Mouse (Mus musculus): ENCODE data around the gene Lin28a. TPM values are rescaled to one million over a fixed set of nuclear protein-coding genes. Genes with fewer than 3 reads are reported as not detected.

Lin28a gene
- total and polyA plus RNA-seq, 3 experiments = 0.01 TPM; not detected in 2

- Histone ChIP-seq H3K27me3 (ENCODE audit: control insufficient read depth in 1 of 2, insufficient read depth in 2 of 2, low read length in 2 of 2) (peaks cover 0 to 2% of the 10 kb centered on the region in 2 experiments; a peak in 1 of 4 replicates), H3K79me2 (ENCODE audit: control insufficient read depth, insufficient read depth, low read length, poor library complexity) (no peaks in the 10 kb centered on the region), H3K27ac (ENCODE audit: control insufficient read depth, low read depth, low read length) (no peak overlapping the region), H3K36me3 (ENCODE audit: control insufficient read depth in 1 of 2, insufficient read depth in 2 of 2, low read length in 2 of 2) (peaks cover 0 to 7% of the 10 kb centered on the region in 2 experiments; a peak in 2 of 4 replicates), H3K4me3 (ENCODE audit: control insufficient read depth in 1 of 2, insufficient read depth in 1 of 2, low read depth in 2 of 2, low read length in 2 of 2) (no peak overlapping the region), H3K9me3 (replicated peaks; ENCODE audit: insufficient read depth, low read length) (no peaks in the 10 kb centered on the region), H3K9ac (ENCODE audit: control insufficient read depth, low read depth, low read length, poor library complexity, severe bottlenecking) (no peak overlapping the region), H3K4me1 (ENCODE audit: control insufficient read depth in 1 of 2, insufficient read depth in 2 of 2, low read length in 2 of 2) (peaks cover 0 to 18% of the 10 kb centered on the region in 2 experiments; a peak in 3 of 4 replicates)
- no peak for DNase-seq (ENCODE audit: low read depth, low spot score)
- TF ChIP-seq NELFE (IDR thresholded peaks at IDR 0.05; ENCODE audit: low read depth, low read length) (no peak), ETS1 (IDR thresholded peaks at IDR 0.05; ENCODE audit: low read depth, low read length) (no peak), NRF1 (IDR thresholded peaks at IDR 0.05; ENCODE audit: insufficient read depth, low read depth, low read length, poor library complexity, severe bottlenecking) (no peak), USF1 (IDR thresholded peaks at IDR 0.05; ENCODE audit: low read depth, low read length) (no peak), ELF1 (IDR thresholded peaks at IDR 0.05; ENCODE audit: low read depth, low read length) (no peak), CHD2 (IDR thresholded peaks at IDR 0.05; ENCODE audit: low read length) (no peak), JUND (IDR thresholded peaks at IDR 0.05; ENCODE audit: low read depth, low read length) (no peak)
Measured at GRCm38 (mm10) chr4:134006845-134007244, 11.8 kb downstream of the Lin28a start.

GRCm38 (mm10) chr4:134005581-134006358, 12.9 kb downstream of the Lin28a start:
- Histone ChIP-seq H3K9me3 (replicated peaks; ENCODE audit: insufficient read depth, low read length) (no peaks in the 10 kb centered on the region), H3K27me3 (ENCODE audit: control insufficient read depth in 1 of 2, insufficient read depth in 2 of 2, low read length in 2 of 2) (peaks cover 0 to 2% of the 10 kb centered on the region in 2 experiments; a peak in 1 of 4 replicates), H3K36me3 (ENCODE audit: control insufficient read depth in 1 of 2, insufficient read depth in 2 of 2, low read length in 2 of 2) (peaks cover 0 to 7% of the 10 kb centered on the region in 2 experiments; a peak in 2 of 4 replicates), H3K4me1 (ENCODE audit: control insufficient read depth in 1 of 2, insufficient read depth in 2 of 2, low read length in 2 of 2) (peaks cover 0 to 21% of the 10 kb centered on the region in 2 experiments; a peak in 3 of 4 replicates), H3K27ac (ENCODE audit: control insufficient read depth, low read depth, low read length) (peak overlapping the region; percentile 64), H3K9ac (ENCODE audit: control insufficient read depth, low read depth, low read length, poor library complexity, severe bottlenecking) (peak overlapping the region; percentile 59), H3K4me3 (ENCODE audit: control insufficient read depth in 1 of 2, insufficient read depth in 1 of 2, low read depth in 2 of 2, low read length in 2 of 2) (peak overlapping the region; percentile 9 to 51; a peak in 3 of 4 replicates), H3K79me2 (ENCODE audit: control insufficient read depth, insufficient read depth, low read length, poor library complexity) (no peaks in the 10 kb centered on the region)
- DNase-seq (ENCODE audit: low read depth, low spot score) = peak; percentile 80
- TF ChIP-seq EP300 (IDR thresholded peaks at IDR 0.05; ENCODE audit: low read depth in 1 of 2, low read length in 2 of 2) (no peak; a peak in 1 of 4 replicates), USF2 (IDR thresholded peaks at IDR 0.05; ENCODE audit: borderline replicate concordance in 1 of 2, insufficient read depth in 1 of 2, low read depth in 1 of 2, low read length in 2 of 2) (no peak), NELFE (IDR thresholded peaks at IDR 0.05; ENCODE audit: low read depth, low read length) (0 out of 2 replicates have a peak, but pooled peaks have one; percentile 11), MYC (IDR thresholded peaks at IDR 0.05; ENCODE audit: low read depth, low read length) (0 out of 2 replicates have a peak, but pooled peaks have one; percentile 22), CHD1 (IDR thresholded peaks at IDR 0.05; ENCODE audit: low read depth, low read length) (no peak), KAT2A (conservative IDR thresholded peaks at IDR 0.05; ENCODE audit: low read depth, low read length) (no peak), POLR2AphosphoS5 (IDR thresholded peaks at IDR 0.05; ENCODE audit: borderline replicate concordance, low read depth, low read length) (no peak), TBP (IDR thresholded peaks at IDR 0.05; ENCODE audit: low read depth, low read length) (no peak), MAX (IDR thresholded peaks at IDR 0.05; ENCODE audit: low read length) (peak; percentile 56; the same call in 1 of the 2 replicates), POLR2AphosphoS2 (IDR thresholded peaks at IDR 0.05; ENCODE audit: low read length) (no peak), SMC3 (IDR thresholded peaks at IDR 0.05; ENCODE audit: low read depth, low read length) (no peak), MEF2A (IDR thresholded peaks at IDR 0.05; ENCODE audit: extremely low read depth, insufficient replicate concordance, low read depth, low read length, poor library complexity, severe bottlenecking) (no peak), ZC3H11A (IDR thresholded peaks at IDR 0.05; ENCODE audit: low read depth, low read length) (no peak), RCOR1 (IDR thresholded peaks at IDR 0.05; ENCODE audit: low read depth, low read length) (no peak), TAL1 (IDR thresholded peaks at IDR 0.05; ENCODE audit: low read length) (peak; percentile 55), MAFK (IDR thresholded peaks at IDR 0.05; ENCODE audit: borderline replicate concordance, low read depth, low read length) (no peak), NRF1 (IDR thresholded peaks at IDR 0.05; ENCODE audit: insufficient read depth, low read depth, low read length, poor library complexity, severe bottlenecking) (no peak), CTCF (IDR thresholded peaks at IDR 0.05 in 2 of 3, conservative IDR thresholded peaks at IDR 0.05 in 1 of 3; ENCODE audit: control insufficient read depth in 1 of 3, insufficient read depth in 1 of 3, low read depth in 2 of 3, low read length in 3 of 3, poor library complexity in 1 of 3, severe bottlenecking in 1 of 3) (no peak), RAD21 (IDR thresholded peaks at IDR 0.05; ENCODE audit: low read depth, low read length) (no peak), HCFC1 (IDR thresholded peaks at IDR 0.05; ENCODE audit: low read depth, low read length) (0 out of 2 replicates have a peak, but pooled peaks have one; percentile 36), MXI1 (IDR thresholded peaks at IDR 0.05; ENCODE audit: low read depth, low read length) (no peak), POLR2A (IDR thresholded peaks at IDR 0.05; ENCODE audit: control insufficient read depth in 1 of 2, insufficient read depth in 1 of 2, low read depth in 1 of 2, low read length in 2 of 2, poor library complexity in 1 of 2) (no peak), UBTF (IDR thresholded peaks at IDR 0.05; ENCODE audit: borderline replicate concordance, insufficient read depth, low read depth, low read length) (no peak), ZNF384 (IDR thresholded peaks at IDR 0.05; ENCODE audit: low read depth, low read length) (no peak)

Data from MEL (cell line).